Mouse (Mus musculus) ovary, adult 18-20 months (tissue): ENCODE data around the gene Ralgapa1.
"Not testable (repeated sequence)": the region's sequence is repeated elsewhere in the genome, so short reads cannot be mapped to it uniquely, and the experiment has no call there.

Source experiments
- DNase-seq: peaks from one replicate; pipeline ENCODE4 v3.0.0; 2022; ENCODE audit warnings: low spot score, mixed read lengths

The Ralgapa1 gene

DNA sequence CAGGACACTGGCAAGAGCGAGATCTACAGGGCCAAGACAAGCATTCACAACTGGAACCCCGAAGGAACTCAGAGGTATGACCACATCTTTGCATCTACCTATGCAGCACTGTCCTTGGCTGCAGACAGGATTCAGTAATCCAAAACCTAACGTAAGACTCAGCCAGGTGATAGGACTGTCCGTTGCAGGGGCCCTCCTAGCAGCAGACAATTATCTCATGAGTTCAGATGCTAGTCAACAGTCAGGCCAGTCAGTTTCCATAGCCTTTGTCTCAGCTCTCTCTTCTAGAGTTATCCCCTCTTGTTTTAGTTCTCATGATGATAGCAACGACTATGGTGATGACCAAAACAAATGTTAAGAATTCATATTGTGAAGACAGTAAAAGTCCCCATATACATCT, 20.8 kb downstream of the Ralgapa1 start:
- DNase-seq = no peak

DNA sequence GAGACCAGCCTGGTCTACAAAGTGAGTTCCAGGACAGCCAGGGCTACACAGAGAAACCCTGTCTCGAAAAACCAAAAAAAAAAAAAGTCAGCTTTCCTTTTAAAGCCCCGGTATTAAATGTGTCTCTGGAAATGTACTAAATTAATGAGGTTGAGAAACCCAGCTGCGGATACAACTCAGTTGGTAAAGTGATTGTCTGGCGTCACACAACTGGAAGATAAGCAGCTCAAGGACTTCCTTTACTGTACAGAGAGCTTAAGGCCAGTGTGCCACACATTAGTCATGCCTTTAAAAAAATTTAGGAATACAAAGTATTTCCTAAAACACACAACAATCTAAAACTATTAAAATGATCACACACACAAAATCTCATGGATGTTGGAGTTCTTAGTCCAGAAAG, 22.2 kb downstream of the Ralgapa1 start:
- no peak for DNase-seq

GRCm38 (mm10) chr12:55797103-55797502, 23.9 kb downstream of the Ralgapa1 start:
- DNase-seq = no peak

- not testable (repeated sequence) for DNase-seq
These were observed 26.5 kb downstream of the Ralgapa1 start for GRCm38 (mm10) chr12:55794485-55794884.

- no peak for DNase-seq
These were observed 35.7 kb downstream of the Ralgapa1 start for GRCm38 (mm10) chr12:55785252-55785651.

DNA sequence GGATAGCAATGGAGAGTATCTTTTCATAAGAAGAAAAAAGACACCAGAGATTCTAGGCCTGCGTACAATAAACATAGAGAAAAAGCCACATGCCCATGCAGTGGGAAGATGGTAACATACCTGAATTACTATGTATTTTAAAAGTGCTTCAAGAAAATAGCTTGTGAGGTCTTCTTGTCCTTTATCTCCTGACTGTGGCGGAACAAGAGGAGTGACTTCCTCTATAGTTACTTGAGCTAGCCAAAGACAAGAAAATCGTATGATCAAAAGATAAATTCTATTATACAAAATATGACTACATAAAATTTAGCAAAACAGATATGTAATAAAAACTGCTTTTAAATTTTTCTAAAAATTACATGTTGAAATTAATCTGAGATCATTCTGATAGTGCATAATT, 38.3 kb downstream of the Ralgapa1 start:
- no peak for DNase-seq

DNA sequence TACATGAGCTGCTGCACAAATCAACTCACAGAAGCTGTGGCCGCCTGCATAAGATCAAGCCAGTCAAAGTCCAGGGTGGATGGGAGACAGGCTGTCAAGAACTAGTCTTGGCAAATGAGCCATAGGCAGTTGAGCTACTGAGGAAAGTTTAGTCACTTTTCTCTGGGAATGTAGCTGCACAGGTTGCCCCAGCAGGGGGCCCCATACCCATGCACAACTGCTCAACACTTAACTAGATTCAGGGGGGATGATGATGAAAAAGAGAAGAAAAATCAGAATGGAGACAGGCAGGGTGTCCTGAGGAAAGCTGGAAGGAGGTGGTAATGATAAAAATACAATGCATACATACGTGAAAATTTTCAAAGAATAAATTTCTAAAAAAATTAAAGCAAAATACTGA, 42.7 kb downstream of the Ralgapa1 start:
- no peak for DNase-seq

DNA sequence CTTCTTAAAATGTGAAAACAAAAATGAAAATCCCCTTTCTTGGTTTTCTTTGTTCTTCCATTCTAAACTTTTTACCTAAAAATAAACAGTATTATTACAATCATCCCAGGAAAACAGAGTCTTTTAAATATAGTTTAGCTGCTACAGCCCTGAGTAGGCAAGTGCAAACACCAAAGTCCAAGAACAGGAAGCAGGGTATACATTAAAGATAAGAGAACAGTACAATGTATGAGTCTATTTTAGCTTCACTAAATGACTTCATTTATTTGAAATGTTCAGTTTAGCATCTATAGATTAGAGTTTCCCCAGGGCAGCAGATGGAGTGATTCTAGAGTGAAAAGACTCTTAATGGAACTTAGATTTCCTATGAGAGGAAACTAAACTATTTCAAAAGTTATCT, 43.6 kb downstream of the Ralgapa1 start:
- no peak for DNase-seq

GRCm38 (mm10) chr12:55774316-55774715, 46.7 kb downstream of the Ralgapa1 start:
- no peak for DNase-seq

GRCm38 (mm10) chr12:55720319-55720718, 100.6 kb downstream of the Ralgapa1 start:
- DNase-seq = no peak

GRCm38 (mm10) chr12:55705881-55706280, 115.1 kb downstream of the Ralgapa1 start:
- no peak for DNase-seq

DNA sequence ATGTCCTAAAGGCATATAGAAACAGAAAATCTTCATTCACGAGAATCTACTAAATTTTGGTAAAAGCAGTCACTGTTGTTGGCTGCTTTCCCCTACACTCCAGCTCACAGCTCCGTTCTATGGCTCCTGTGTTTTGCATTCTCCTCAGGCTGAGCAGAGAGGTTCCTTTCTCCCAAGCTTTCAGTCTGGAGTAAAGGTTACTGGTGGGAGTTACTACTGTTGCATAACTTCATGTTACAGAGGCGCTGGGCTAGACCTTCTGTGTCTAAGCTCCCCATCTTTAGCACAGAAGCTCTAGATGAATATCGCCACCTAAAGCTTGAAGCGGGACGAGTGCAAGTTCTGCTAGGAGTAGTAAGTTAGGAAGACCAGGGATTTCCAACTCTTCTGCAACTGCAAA, 154.3 kb downstream of the Ralgapa1 start:
- no peak for DNase-seq

GRCm38 (mm10) chr12:55663194-55663593, 157.8 kb downstream of the Ralgapa1 start:
- not testable (repeated sequence) for DNase-seq

GRCm38 (mm10) chr12:55648011-55648525, 172.9 kb downstream of the Ralgapa1 start:
- DNase-seq = no peak

- no peak for DNase-seq
These were observed 194.3 kb downstream of the Ralgapa1 start for GRCm38 (mm10) chr12:55626711-55627110.

GRCm38 (mm10) chr12:55623254-55623653, 197.7 kb downstream of the Ralgapa1 start:
- no peak for DNase-seq

DNA sequence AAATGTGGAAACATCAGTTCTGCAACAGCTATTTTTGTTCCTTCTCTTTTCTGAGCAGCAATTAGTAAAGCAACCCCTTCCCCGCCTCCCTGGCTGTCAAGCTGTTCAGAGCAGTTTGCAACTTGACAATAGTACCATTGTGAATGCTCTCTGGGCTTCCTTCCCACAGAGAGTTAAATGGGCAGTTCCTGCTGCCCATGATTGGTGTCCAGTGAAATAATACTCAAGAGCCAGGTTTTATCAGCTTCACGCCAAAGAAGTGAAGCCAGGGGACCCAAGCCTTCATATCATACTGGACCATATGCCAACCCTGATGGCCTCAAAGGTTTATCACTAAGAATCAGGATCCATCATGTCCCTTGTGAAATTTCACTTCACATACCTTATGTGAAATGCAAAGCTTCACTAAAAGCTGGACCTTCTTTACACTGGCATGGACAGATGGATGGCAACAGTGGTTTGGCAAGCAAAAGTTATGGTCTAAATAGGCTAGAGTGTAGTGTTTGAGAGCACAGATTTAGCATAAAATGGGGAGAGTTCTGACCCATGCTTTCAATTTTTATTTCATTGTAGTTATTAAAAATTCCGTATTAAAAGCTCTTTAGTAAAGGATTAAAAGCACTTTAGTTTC, 198.2 kb downstream of the Ralgapa1 start:
- DNase-seq = no peak

DNA sequence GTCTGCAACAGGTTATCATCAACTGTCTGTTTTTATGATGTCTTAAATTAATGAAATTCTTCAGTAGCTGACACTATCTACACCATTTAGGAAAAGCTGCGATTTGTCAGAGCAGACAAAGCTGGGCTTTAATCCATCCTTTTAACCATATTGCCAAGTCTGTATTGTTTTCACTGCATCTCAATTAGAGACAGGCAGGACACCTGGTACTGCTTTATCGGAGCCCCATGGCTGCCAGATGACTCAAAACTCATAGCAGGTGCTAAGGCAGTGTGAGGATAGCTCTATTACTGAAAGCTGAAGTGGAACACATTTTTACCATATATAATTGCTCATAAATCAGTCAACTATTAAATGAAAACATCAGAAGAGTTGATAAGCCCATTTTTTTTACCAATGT, 200.6 kb downstream of the Ralgapa1 start:
- DNase-seq = no peak

DNA sequence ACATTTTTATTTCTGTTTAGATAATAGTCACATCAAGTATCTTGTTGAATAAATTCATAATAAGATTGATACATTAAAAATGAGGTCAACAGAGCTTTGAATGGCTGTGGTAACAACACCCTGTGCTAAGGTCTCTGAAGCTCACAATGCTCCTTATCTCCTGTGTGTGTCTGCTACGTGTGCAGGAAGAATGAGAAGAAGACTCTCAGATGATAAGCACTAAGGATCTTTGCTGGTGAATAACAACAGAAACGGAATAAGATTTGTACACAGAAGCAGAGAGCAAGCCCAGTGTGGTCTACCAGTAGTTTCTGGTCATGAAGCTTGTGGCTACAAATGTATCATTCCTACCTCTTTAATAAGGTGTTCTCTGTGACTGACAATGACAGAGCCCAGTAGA, 210.2 kb downstream of the Ralgapa1 start:
- no peak for DNase-seq

GRCm38 (mm10) chr12:55607902-55608301, 213.1 kb downstream of the Ralgapa1 start:
- no peak for DNase-seq

- DNase-seq = no peak
These were observed 216.6 kb downstream of the Ralgapa1 start for GRCm38 (mm10) chr12:55604411-55604810.

GRCm38 (mm10) chr12:55600503-55600994, 220.4 kb downstream of the Ralgapa1 start:
- no peak for DNase-seq

DNA sequence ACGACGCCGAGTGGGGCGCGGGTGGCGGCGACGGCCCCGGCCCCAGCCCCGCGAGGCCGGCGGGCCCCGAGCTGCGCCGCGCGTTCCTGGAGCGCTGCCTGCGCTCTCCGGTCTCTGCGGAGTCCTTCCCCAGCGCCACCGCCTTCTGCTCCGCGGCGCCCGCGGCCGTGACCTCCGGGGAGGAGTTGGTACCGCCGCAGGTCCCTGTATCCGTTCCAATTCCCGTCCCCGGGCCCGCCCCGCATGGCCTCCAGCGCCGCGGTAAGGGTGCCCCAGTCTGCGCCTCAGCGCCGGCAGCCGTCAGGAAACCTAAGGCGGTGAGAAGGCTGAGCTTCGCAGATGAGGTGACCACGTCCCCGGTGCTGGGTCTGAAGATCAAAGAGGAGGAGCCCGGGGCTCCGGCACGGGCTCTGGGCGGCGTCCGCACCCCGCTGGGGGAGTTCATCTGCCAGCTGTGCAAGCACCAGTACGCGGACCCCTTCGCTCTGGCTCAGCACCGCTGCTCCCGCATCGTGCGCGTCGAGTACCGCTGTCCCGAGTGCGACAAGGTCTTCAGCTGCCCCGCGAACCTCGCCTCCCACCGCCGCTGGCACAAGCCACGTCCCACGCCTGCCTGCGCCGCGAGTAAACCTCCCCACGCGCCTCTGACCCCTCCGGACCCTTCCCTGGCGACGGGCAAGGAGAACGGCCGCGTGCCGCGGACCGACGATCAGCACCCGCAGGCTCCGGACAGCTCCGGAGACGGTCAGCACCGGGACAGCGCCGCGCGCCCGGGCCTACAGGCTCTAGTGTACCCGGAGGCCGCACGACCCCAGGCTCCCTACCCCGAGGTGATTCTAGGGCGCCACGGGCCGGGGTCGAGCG, 221.1 kb downstream of the Ralgapa1 start:
- DNase-seq = peak; percentile 26
